In genomic region chr4:82509166-82509767, GRCm38 (mm10) we compare ENCODE assay signal across 8 mouse cellular contexts.
DNase-seq lines count a peak whose midpoint lies in the region; ATAC-seq lines count a peak whose summit lies in the region.

No protein-coding gene starts in this region.

- peak overlapping the region; percentile 96 for H3K9ac ChIP-seq in hindbrain, embryonic 12.5 days

- 12% methylated on average over 2 of the region's 2 CpGs for WGBS in hindbrain, embryonic 12.5 days
- whole genome bisulfite sequencing in midbrain, embryonic 10.5 days = 26% methylated on average over 2 of the region's 2 CpGs

- no peaks in the 10 kb centered on the region for H3K36me3 ChIP-seq in hindbrain, embryonic 12.5 days
- H3K36me3 ChIP-seq in midbrain, embryonic 10.5 days = no peaks in the 10 kb centered on the region

- peaks cover 36% of the 10 kb centered on the region for H3K4me1 ChIP-seq in hindbrain, embryonic 12.5 days
- H3K4me1 ChIP-seq in midbrain, embryonic 10.5 days = peaks cover 91% of the 10 kb centered on the region

- intact Hi-C loops in heart, postnatal 25 days (cut with DNase I) = loop anchor here (5.0 kb wide), 2 partner anchors 147 to 442 kb away; no protein-coding TSS in a partner anchor
- intact Hi-C loops in gastrocnemius, postnatal 36 days (cut with DNase I) = no loop called here

- no peaks in the 10 kb centered on the region for H3K9me3 ChIP-seq in hindbrain, embryonic 12.5 days (replicated peaks)
- H3K9me3 ChIP-seq in midbrain, embryonic 10.5 days (replicated peaks) = no peaks in the 10 kb centered on the region

- no peaks in the 10 kb centered on the region for H3K27me3 ChIP-seq in hindbrain, embryonic 12.5 days
- peaks cover 34% of the 10 kb centered on the region for H3K27me3 ChIP-seq in midbrain, embryonic 10.5 days (ENCODE audit: low read depth, poor library complexity, severe bottlenecking)

- H3K27ac ChIP-seq in hindbrain, embryonic 12.5 days = peak overlapping the region; percentile 99
- H3K27ac ChIP-seq in midbrain, embryonic 10.5 days (replicated peaks) = peak overlapping the region; percentile 99

- no peak for ATAC-seq in hindbrain, embryonic 12.5 days (ENCODE audit: low FRiP score)

- peak overlapping the region; percentile 73 for H3K4me3 ChIP-seq in hindbrain, embryonic 12.5 days
- peak overlapping the region; percentile 12; the same call in 1 of the 2 replicates for H3K4me3 ChIP-seq in midbrain, embryonic 10.5 days

- peak; percentile 89 for DNase-seq in heart, adult 11 months
- no peak for DNase-seq in heart, postnatal 25 days (ENCODE audit: low spot score)
- DNase-seq in embryo, embryonic 10.5 days (ENCODE audit: low spot score) = peak; percentile 53
- no peak for DNase-seq in midbrain, embryonic 10.5 days (ENCODE audit: low spot score)
- no peak for DNase-seq in adrenal gland, adult 18-20 months (ENCODE audit: low spot score in 2 of 2)
- no peak for DNase-seq in thymus, postnatal 4 days
- no peak for DNase-seq in gastrocnemius, postnatal 36 days

- H3K4me2 ChIP-seq in hindbrain, embryonic 12.5 days (replicated peaks) = peak overlapping the region; percentile 95

Comparison
In these comparisons a context has a peak if more than half of its experiments do, and no peak if none do; other contexts are left out.
1. DNase-seq: peak in heart, adult 11 months (single experiment) and embryo, embryonic 10.5 days (single experiment); none in heart, postnatal 25 days (single experiment), midbrain, embryonic 10.5 days (single experiment), adrenal gland, adult 18-20 months (0 of 2), thymus, postnatal 4 days (single experiment) and gastrocnemius, postnatal 36 days (0 of 2).